Mouse (Mus musculus) activated CD4-positive, CD25-positive, alpha-beta regulatory T cell (primary cell): Measurements from ENCODE around the gene Nhlh2. TPM values are rescaled to one million over a fixed set of nuclear protein-coding genes. Genes with fewer than 3 reads are reported as not detected.

Experiments used
- polyA plus RNA-seq, 2 experiments: library from polyadenylated mRNA; unstranded; fragments of 100-300 nt; shearing (Covaris generic); gene quantifications; one replicate each; pipeline ENCODE4 v1.2.1; 2017

Nhlh2 gene
- polyA plus RNA-seq, result not detected

GRCm38 (mm10) chr3:102009926-102010381 lies at the start of gene Nhlh2:
Gene Nhlh2 (plus strand): TSS chr3:102010076.

Other genes with a start within 250 kb of the Nhlh2 start
- under 1 TPM in 1 of 2 experiments, not detected in 1; 0.12 TPM for gene Mab21l3, start 161.1 kb upstream of the Nhlh2 start, polyA plus RNA-seq
- gene Slc22a15, start 85.6 kb upstream of the Nhlh2 start, polyA plus RNA-seq, result 10 to 100 TPM; 12.3 to 20.9 TPM
- under 1 TPM in 1 of 2 experiments, not detected in 1; 0.06 TPM for gene Casq2, start 76.3 kb downstream of the Nhlh2 start, polyA plus RNA-seq
- gene Vangl1, start 194.6 kb downstream of the Nhlh2 start, polyA plus RNA-seq, result under 1 TPM; 0.29 to 0.52 TPM